ENCODE assay signal across 8 mouse cellular contexts in the genomic region with DNA sequence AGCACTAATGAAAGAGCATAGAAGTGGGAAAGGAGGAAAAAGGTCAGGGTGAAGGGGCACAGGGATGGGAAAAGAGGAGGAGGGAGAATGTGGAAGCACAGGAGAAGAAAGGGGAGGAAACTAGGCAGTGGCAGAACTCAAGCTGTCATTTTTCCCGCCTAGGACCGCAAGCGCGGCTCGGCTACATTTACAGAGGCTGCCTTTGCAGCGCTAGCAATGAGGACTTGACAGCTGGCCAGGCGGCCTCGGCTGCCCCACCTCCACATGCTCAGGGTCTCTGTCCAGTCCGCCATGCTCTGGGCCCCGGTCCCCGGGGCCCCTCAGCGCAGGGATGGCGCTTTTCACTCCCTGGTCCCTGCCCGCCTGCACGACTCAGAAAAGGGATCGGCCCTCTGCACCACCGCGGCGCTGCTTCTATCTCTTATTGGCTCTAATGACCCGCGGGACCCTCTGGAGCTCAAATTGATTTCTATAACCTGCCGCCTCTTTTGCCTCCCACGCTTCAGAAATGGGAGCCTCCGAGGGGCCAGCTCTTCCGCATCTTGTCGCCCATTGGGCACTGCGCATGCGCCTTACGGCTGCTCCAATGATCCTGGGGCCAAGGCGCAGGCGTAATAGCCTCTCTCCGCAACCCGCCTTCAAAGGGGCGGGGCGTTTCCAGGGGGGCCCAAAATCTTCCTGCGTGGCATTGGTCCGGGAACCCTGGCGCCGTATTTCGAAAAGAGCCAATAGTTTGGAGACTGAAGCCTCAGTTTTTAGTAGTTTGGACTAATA. TPM values are rescaled to one million over a fixed set of nuclear protein-coding genes. Genes with fewer than 3 reads are reported as not detected.
A peak's percentile ranks its signal among the peaks of the same experiment; 100 is the strongest.
DNase-seq lines count a peak whose midpoint lies in the region; TF ChIP-seq lines count a peak whose summit lies in the region.

Gene Fam122b (minus strand): TSS at position 517 of the 774 bp plus-strand sequence.

- peaks cover 18% of the 10 kb centered on the region for H3K4me1 ChIP-seq in megakaryocyte, embryonic 14.5 days

- intact Hi-C loops in gastrocnemius, adult 2 months (cut with DNase I), result no loop called here

- H3K4me3 ChIP-seq in gastrocnemius, adult 2 months, result peak within 1 kb of the TSS; percentile 87
- H3K4me3 ChIP-seq in megakaryocyte, embryonic 14.5 days (replicated peaks), result peak within 1 kb of the TSS; percentile 94

- H3K27me3 ChIP-seq in megakaryocyte, embryonic 14.5 days (replicated peaks), result peaks cover 12% of the 10 kb centered on the region

- peaks cover 5% of the 10 kb centered on the region for H3K36me3 ChIP-seq in megakaryocyte, embryonic 14.5 days (replicated peaks; ENCODE audit: low read length)

- peak; percentile 62 for DNase-seq in WW6 (ENCODE audit: low read depth, low spot score)
- peak; percentile 71 to 85 for DNase-seq in cerebellum, postnatal 4 days (ENCODE audit: low spot score in 2 of 2)
- DNase-seq in gastrocnemius, adult 2 months, result peak; percentile 93
- peak; percentile 73 for DNase-seq in hindlimb bud, embryonic 11.5 days (ENCODE audit: extremely low spot score, low read depth, low spot score)
- DNase-seq in left cerebral cortex, adult 8-10 months (ENCODE audit: low spot score in 2 of 2), result peak; percentile 55 to 82
- DNase-seq in right cerebral cortex, postnatal 10 days (ENCODE audit: low spot score in 2 of 2), result peak; percentile 94 to 95
- peak; percentile 81 for DNase-seq in urinary bladder, postnatal 25 days (ENCODE audit: low spot score)

- no peaks in the 10 kb centered on the region for H3K9me3 ChIP-seq in megakaryocyte, embryonic 14.5 days

- H3K27ac ChIP-seq in gastrocnemius, adult 2 months, result peak within 1 kb of the TSS; percentile 70

- TF ChIP-seq CTCF in gastrocnemius, adult 2 months (IDR thresholded peaks at IDR 0.05), result no peak

RNA-seq across cellular contexts. Expression of gene Fam122b, which starts in this region (rescaled TPM):
- 1 to 10 TPM; 1.3 to 1.9 TPM for total RNA-seq in gastrocnemius, adult 2 months (2021)
- 1 to 10 TPM; 4.5 to 7.5 (median 5.5) TPM for total RNA-seq in left cerebral cortex, adult 8-10 months (2022)
- 1.2 TPM in 1 of 2 replicates, not detected in the other for polyA plus RNA-seq in megakaryocyte, embryonic 14.5 days (2012; ENCODE audit: insufficient read depth, low replicate concordance)

Comparison
In these comparisons a context has a peak if more than half of its experiments do, and no peak if none do; other contexts are left out.
1. Peak in every context shown above with its lines: DNase-seq, H3K4me3 ChIP-seq and H3K27ac ChIP-seq.